Mouse (Mus musculus): ENCODE results near the gene Spr. TPM values are rescaled to one million over a fixed set of nuclear protein-coding genes. Genes with fewer than 3 reads are reported as not detected.
A peak's percentile ranks its signal among the peaks of the same experiment; 100 is the strongest.
"Not testable (repeated sequence)": the region's sequence is repeated elsewhere in the genome, so short reads cannot be mapped to it uniquely, and the experiment has no call there.

Spr gene
- total RNA-seq (2014; fragmentation: Nextera tagmentation) (30.5 and 41.7 TPM in 2 replicates), total RNA-seq (2017) (42.1 and 51.2 TPM in 2 replicates)

GRCm38 (mm10) chr6:85137217-85138035 is at the start of gene Spr:
Spr (minus strand) TSS chr6:85137766.
- peak; percentile 81 for ATAC-seq (replicated peaks; ENCODE audit: low FRiP score, low TSS enrichment, poor library complexity, severe bottlenecking)

- no peak for ATAC-seq (replicated peaks; ENCODE audit: low FRiP score, low TSS enrichment, poor library complexity, severe bottlenecking)
Observed at GRCm38 (mm10) chr6:85186744-85187059, 49.1 kb upstream of the Spr start.

GRCm38 (mm10) chr6:85186033-85186743 is 48.6 kb upstream of the Spr start:
- ATAC-seq (replicated peaks; ENCODE audit: low FRiP score, low TSS enrichment, poor library complexity, severe bottlenecking), result no peak

GRCm38 (mm10) chr6:85183951-85184350 is 46.4 kb upstream of the Spr start:
- no peak for ATAC-seq (replicated peaks; ENCODE audit: low FRiP score, low TSS enrichment, poor library complexity, severe bottlenecking)

GRCm38 (mm10) chr6:85180036-85180435 is 42.5 kb upstream of the Spr start:
- ATAC-seq (replicated peaks; ENCODE audit: low FRiP score, low TSS enrichment, poor library complexity, severe bottlenecking), result no peak

- ATAC-seq (replicated peaks; ENCODE audit: low FRiP score, low TSS enrichment, poor library complexity, severe bottlenecking), result no peak
Observed at GRCm38 (mm10) chr6:85179569-85179968, 42.0 kb upstream of the Spr start.

GRCm38 (mm10) chr6:85165440-85165921 is 27.9 kb upstream of the Spr start:
- ATAC-seq (replicated peaks; ENCODE audit: low FRiP score, low TSS enrichment, poor library complexity, severe bottlenecking), result no peak

- ATAC-seq (replicated peaks; ENCODE audit: low FRiP score, low TSS enrichment, poor library complexity, severe bottlenecking), result peak; percentile 69; the same call in 1 of the 2 replicates
Observed at GRCm38 (mm10) chr6:85160201-85160923, 22.8 kb upstream of the Spr start.

- peak; percentile 63 for ATAC-seq (replicated peaks; ENCODE audit: low FRiP score, low TSS enrichment, poor library complexity, severe bottlenecking)
Observed at GRCm38 (mm10) chr6:85159092-85159760, 21.7 kb upstream of the Spr start.

GRCm38 (mm10) chr6:85158040-85158804 is 20.7 kb upstream of the Spr start:
- not testable (repeated sequence) for ATAC-seq (replicated peaks; ENCODE audit: low FRiP score, low TSS enrichment, poor library complexity, severe bottlenecking)

- ATAC-seq (replicated peaks; ENCODE audit: low FRiP score, low TSS enrichment, poor library complexity, severe bottlenecking), result not testable (repeated sequence)
Observed at GRCm38 (mm10) chr6:85156551-85156950, 19.0 kb upstream of the Spr start.

GRCm38 (mm10) chr6:85154861-85155528 is 17.4 kb upstream of the Spr start:
- peak; percentile 41 for ATAC-seq (replicated peaks; ENCODE audit: low FRiP score, low TSS enrichment, poor library complexity, severe bottlenecking)

- peak; percentile 81 for ATAC-seq (replicated peaks; ENCODE audit: low FRiP score, low TSS enrichment, poor library complexity, severe bottlenecking)
Observed at GRCm38 (mm10) chr6:85153970-85154540, 16.5 kb upstream of the Spr start.

GRCm38 (mm10) chr6:85150386-85150785 is 12.8 kb upstream of the Spr start:
- no peak for ATAC-seq (replicated peaks; ENCODE audit: low FRiP score, low TSS enrichment, poor library complexity, severe bottlenecking)

- ATAC-seq (replicated peaks; ENCODE audit: low FRiP score, low TSS enrichment, poor library complexity, severe bottlenecking), result no peak
Observed at GRCm38 (mm10) chr6:85147636-85148035, 10.1 kb upstream of the Spr start.

GRCm38 (mm10) chr6:85144466-85144865 is 6.9 kb upstream of the Spr start:
- ATAC-seq (replicated peaks; ENCODE audit: low FRiP score, low TSS enrichment, poor library complexity, severe bottlenecking), result no peak

- ATAC-seq (replicated peaks; ENCODE audit: low FRiP score, low TSS enrichment, poor library complexity, severe bottlenecking), result peak; percentile 56; the same call in 1 of the 2 replicates
Observed at GRCm38 (mm10) chr6:85141013-85141412, 3.4 kb upstream of the Spr start.

- no peak for ATAC-seq (replicated peaks; ENCODE audit: low FRiP score, low TSS enrichment, poor library complexity, severe bottlenecking)
Observed at GRCm38 (mm10) chr6:85139534-85139933, 2.0 kb upstream of the Spr start.
